Mouse (Mus musculus) myocyte (in vitro differentiated cells): ENCODE measurements around the gene Rhag.

Source experiments
- CEBPB ChIP-seq: IDR thresholded peaks from 2 replicates; pipeline ENCODE4 v1.6.1; 2011; ENCODE audit warnings: mild to moderate bottlenecking, moderate library complexity; ENCODE audit not compliant: poor library complexity, insufficient read depth, severe bottlenecking
- E2F4 ChIP-seq: IDR thresholded peaks from one replicate; pipeline ENCODE4 v1.6.1; 2011; ENCODE audit warnings: mild to moderate bottlenecking, control low read depth, moderate library complexity; ENCODE audit not compliant: insufficient read depth
- MYOD1 ChIP-seq, 3 experiments: IDR thresholded peaks; one replicate each; pipeline ENCODE4 v1.6.1; 2011; ENCODE audit warnings: control low read depth in 2 of 3, low read depth in 2 of 3, mild to moderate bottlenecking in 2 of 3, moderate library complexity in 1 of 3; ENCODE audit not compliant: insufficient read length in 2 of 3, control insufficient read depth in 1 of 3
- POLR2A ChIP-seq: IDR thresholded peaks from one replicate; pipeline ENCODE4 v1.6.1; 2011; ENCODE audit warnings: low read depth, mild to moderate bottlenecking, control low read depth, moderate library complexity; ENCODE audit not compliant: insufficient read length
- POLR2AphosphoS2 ChIP-seq: IDR thresholded peaks from one replicate; pipeline ENCODE4 v1.6.1; 2011; ENCODE audit warnings: low read depth, control low read depth; ENCODE audit not compliant: insufficient read length

DNA sequence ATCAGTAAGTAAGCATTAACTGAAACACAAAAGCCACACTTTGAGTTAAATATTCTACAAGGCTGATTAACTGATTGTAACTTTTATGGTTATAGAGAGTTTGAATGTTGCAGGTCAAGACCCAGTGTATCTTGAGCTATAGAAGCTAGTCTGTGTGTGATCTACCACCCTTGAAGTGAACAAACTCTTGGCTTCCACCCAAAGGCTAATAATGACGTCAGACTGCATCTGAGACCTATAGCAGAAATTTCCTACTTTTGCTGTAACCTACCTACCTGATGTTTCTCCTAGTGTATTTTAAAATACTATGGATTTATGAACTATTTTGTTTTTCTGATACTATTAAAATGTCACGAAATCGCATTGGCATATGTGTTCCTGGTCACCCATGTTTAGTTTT, 63.8 kb downstream of the Rhag start:
- TF ChIP-seq POLR2AphosphoS2 (no peak), POLR2A (no peak), E2F4 (no peak), MYOD1 (IDR thresholded peaks at IDR 0.05; ENCODE audit: control insufficient read depth in 1 of 3, insufficient read length in 2 of 3, low read depth in 2 of 3) (no peak), CEBPB (no peak)
